Mouse (Mus musculus): ENCODE measurements around the gene Nf1. TPM values are rescaled to one million over a fixed set of nuclear protein-coding genes. Genes with fewer than 3 reads are reported as not detected.

Gene Nf1
- polyA plus RNA-seq, 1 experiment from 2014 or later: 4.9 TPM

GRCm38 (mm10) chr11:79459846-79460245 lies 120.4 kb downstream of the Nf1 start:
- no peak overlapping the region for H3K4me3 ChIP-seq (ENCODE audit: low read depth, low read length)
- no peaks in the 10 kb centered on the region for H3K9me3 ChIP-seq (ENCODE audit: control insufficient read depth, low read length)
- no peak overlapping the region for H3K4me2 ChIP-seq
- H3K9ac ChIP-seq (ENCODE audit: low read depth, low read length): no peak overlapping the region
- no peaks in the 10 kb centered on the region for H3K27me3 ChIP-seq (replicated peaks; ENCODE audit: control insufficient read depth, insufficient read depth, low read length)
- no peak overlapping the region for H3K27ac ChIP-seq (ENCODE audit: low read depth, low read length)
- H3K36me3 ChIP-seq (ENCODE audit: control insufficient read depth, insufficient read depth, low read length): peaks cover 11% of the 10 kb centered on the region; the same call in 1 of the 2 replicates
- H3K4me1 ChIP-seq (replicated peaks; ENCODE audit: control insufficient read depth, insufficient read depth, low read length): no peaks in the 10 kb centered on the region
- DNase-seq (ENCODE audit: low spot score) (no peak), ATAC-seq (replicated peaks; ENCODE audit: low FRiP score) (no peak)
- 91% methylated on average over 4 of the region's 4 CpGs for WGBS

GRCm38 (mm10) chr11:79460756-79461450 lies 121.4 kb downstream of the Nf1 start:
- Histone ChIP-seq H3K9me3 (ENCODE audit: control insufficient read depth, low read length) (no peaks in the 10 kb centered on the region), H3K4me3 (ENCODE audit: low read depth, low read length) (no peak overlapping the region), H3K4me1 (replicated peaks; ENCODE audit: control insufficient read depth, insufficient read depth, low read length) (no peaks in the 10 kb centered on the region), H3K36me3 (ENCODE audit: control insufficient read depth, insufficient read depth, low read length) (peaks cover 11% of the 10 kb centered on the region; the same call in 1 of the 2 replicates), H3K9ac (ENCODE audit: low read depth, low read length) (no peak overlapping the region), H3K4me2 (no peak overlapping the region), H3K27ac (ENCODE audit: low read depth, low read length) (no peak overlapping the region), H3K27me3 (replicated peaks; ENCODE audit: control insufficient read depth, insufficient read depth, low read length) (no peaks in the 10 kb centered on the region)
- no peak for DNase-seq (ENCODE audit: low spot score)
- 85% methylated on average over 3 of the region's 3 CpGs for WGBS
- no peak for ATAC-seq (replicated peaks; ENCODE audit: low FRiP score)

DNA sequence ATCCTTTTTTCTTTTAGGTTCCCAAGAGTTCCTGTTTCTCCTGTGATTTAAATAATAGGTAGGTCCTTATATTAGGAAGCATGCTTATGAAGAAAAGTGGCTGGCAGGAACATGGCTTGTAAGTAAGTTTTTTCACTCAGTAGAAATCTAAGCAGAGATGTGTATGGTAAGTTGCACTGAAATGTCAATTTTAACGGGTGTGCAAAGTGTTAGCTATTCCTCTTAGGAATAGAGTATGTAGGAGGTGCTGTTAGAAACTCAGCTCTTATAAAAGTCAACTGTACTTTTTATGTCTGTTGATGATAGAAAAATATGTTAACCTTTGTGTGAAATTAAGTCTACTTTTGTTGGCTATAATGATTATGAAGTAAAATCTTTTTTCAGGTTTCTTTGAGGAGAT lies 128.6 kb downstream of the Nf1 start:
- H3K9ac ChIP-seq (ENCODE audit: low read depth, low read length): no peak overlapping the region
- peaks cover 3% of the 10 kb centered on the region; the same call in 1 of the 2 replicates for H3K36me3 ChIP-seq (ENCODE audit: control insufficient read depth, insufficient read depth, low read length)
- no peaks in the 10 kb centered on the region for H3K4me1 ChIP-seq (replicated peaks; ENCODE audit: control insufficient read depth, insufficient read depth, low read length)
- no peak overlapping the region for H3K4me3 ChIP-seq (ENCODE audit: low read depth, low read length)
- no peaks in the 10 kb centered on the region for H3K27me3 ChIP-seq (replicated peaks; ENCODE audit: control insufficient read depth, insufficient read depth, low read length)
- H3K9me3 ChIP-seq (ENCODE audit: control insufficient read depth, low read length): no peaks in the 10 kb centered on the region
- no peak overlapping the region for H3K4me2 ChIP-seq
- no peak for DNase-seq (ENCODE audit: low spot score)
- H3K27ac ChIP-seq (ENCODE audit: low read depth, low read length): no peak overlapping the region
- 86% methylated on average over 1 of the region's 1 CpGs for WGBS
- ATAC-seq (replicated peaks; ENCODE audit: low FRiP score): no peak

GRCm38 (mm10) chr11:79483392-79483791 lies 143.9 kb downstream of the Nf1 start:
- no peak for DNase-seq (ENCODE audit: low spot score)
- Histone ChIP-seq H3K4me1 (replicated peaks; ENCODE audit: control insufficient read depth, insufficient read depth, low read length) (no peaks in the 10 kb centered on the region), H3K9ac (ENCODE audit: low read depth, low read length) (no peak overlapping the region), H3K36me3 (ENCODE audit: control insufficient read depth, insufficient read depth, low read length) (peaks cover 6% of the 10 kb centered on the region; the same call in 1 of the 2 replicates), H3K4me2 (no peak overlapping the region), H3K27ac (ENCODE audit: low read depth, low read length) (no peak overlapping the region), H3K9me3 (ENCODE audit: control insufficient read depth, low read length) (no peaks in the 10 kb centered on the region), H3K27me3 (replicated peaks; ENCODE audit: control insufficient read depth, insufficient read depth, low read length) (no peaks in the 10 kb centered on the region), H3K4me3 (ENCODE audit: low read depth, low read length) (no peak overlapping the region)
- ATAC-seq (replicated peaks; ENCODE audit: low FRiP score): no peak
- 91% methylated on average over 6 of the region's 6 CpGs for WGBS

DNA sequence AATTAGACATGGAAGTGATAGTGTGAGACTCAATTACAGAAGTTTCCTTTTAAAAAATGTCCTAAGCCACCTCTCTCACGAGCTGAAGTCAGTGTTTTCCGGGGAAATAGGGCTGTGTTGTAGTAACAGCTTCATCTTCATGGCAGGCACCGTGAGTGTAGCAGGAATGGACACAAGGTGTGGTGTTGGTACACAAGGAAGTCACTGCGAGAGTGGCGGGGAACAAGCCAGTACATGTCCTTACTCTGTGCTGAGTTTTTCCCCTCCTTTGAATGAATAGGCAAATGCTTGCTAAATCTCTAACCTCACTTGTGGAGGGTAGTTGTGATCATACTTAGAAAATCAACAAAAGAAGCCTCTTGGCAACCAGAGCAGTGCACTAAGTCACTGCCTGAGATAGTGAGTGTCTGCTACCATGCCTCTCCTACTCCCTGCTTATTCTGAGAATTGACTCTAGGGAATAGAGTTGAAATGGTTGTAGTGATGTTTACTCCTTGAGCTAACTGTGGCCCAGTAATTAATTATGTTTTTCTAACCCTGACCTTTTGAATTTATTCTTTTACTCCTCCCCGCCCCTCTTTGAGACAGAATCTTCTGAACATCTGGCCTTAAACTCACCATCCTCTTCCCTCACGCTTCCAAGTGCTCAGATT lies 144.5 kb downstream of the Nf1 start:
- Histone ChIP-seq H3K4me1 (replicated peaks; ENCODE audit: control insufficient read depth, insufficient read depth, low read length) (no peaks in the 10 kb centered on the region), H3K4me3 (ENCODE audit: low read depth, low read length) (no peak overlapping the region), H3K9me3 (ENCODE audit: control insufficient read depth, low read length) (no peaks in the 10 kb centered on the region), H3K4me2 (no peak overlapping the region), H3K9ac (ENCODE audit: low read depth, low read length) (no peak overlapping the region), H3K36me3 (ENCODE audit: control insufficient read depth, insufficient read depth, low read length) (peaks cover 6% of the 10 kb centered on the region; the same call in 1 of the 2 replicates), H3K27ac (ENCODE audit: low read depth, low read length) (no peak overlapping the region), H3K27me3 (replicated peaks; ENCODE audit: control insufficient read depth, insufficient read depth, low read length) (no peaks in the 10 kb centered on the region)
- DNase-seq (ENCODE audit: low spot score) (no peak), ATAC-seq (replicated peaks; ENCODE audit: low FRiP score) (no peak)
- 81% methylated on average over 7 of the region's 7 CpGs for WGBS

GRCm38 (mm10) chr11:79484721-79485120 lies 145.2 kb downstream of the Nf1 start:
- no peak for DNase-seq (ENCODE audit: low spot score)
- Histone ChIP-seq H3K9me3 (ENCODE audit: control insufficient read depth, low read length) (no peaks in the 10 kb centered on the region), H3K4me3 (ENCODE audit: low read depth, low read length) (no peak overlapping the region), H3K27me3 (replicated peaks; ENCODE audit: control insufficient read depth, insufficient read depth, low read length) (no peaks in the 10 kb centered on the region), H3K4me1 (replicated peaks; ENCODE audit: control insufficient read depth, insufficient read depth, low read length) (no peaks in the 10 kb centered on the region), H3K9ac (ENCODE audit: low read depth, low read length) (no peak overlapping the region), H3K4me2 (no peak overlapping the region), H3K36me3 (ENCODE audit: control insufficient read depth, insufficient read depth, low read length) (peaks cover 6% of the 10 kb centered on the region; the same call in 1 of the 2 replicates), H3K27ac (ENCODE audit: low read depth, low read length) (no peak overlapping the region)
- ATAC-seq (replicated peaks; ENCODE audit: low FRiP score): no peak

DNA sequence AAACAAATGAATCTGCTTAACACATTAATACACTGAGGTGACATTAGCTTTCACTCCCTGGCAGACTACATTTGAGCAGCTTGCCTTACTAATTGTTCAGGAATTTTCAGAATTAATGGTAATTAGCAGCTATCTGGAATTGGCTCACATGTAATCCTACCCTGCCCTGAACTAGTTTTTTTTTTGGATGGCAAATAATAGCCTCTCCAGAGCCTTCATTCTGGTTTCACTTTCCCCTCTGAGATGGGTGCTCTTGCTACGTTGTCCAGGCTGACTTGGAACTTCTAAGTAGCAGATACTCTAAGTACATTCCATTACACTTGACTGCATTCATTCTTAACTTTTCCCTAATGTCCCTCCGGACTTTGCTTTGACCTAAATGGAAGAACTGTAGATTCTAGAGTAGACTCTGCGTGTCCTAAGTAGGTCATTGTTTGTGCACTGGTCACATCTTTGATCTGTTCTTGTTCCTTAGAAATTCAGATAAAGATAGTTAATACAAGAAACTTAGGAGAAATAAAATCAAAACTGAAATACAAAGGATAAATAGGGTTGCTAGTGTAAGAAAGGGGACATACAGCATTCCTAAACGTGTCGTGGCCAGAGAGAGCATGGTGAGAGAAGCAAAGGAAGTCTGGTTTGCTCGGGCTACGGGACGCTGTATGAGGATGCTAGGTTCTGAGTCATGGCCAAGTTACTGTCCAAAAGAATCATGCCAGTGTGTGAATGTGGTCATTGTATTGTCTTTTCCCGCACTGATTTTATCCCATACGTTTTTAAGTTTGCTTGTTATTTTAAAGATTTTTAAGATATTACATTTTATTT lies 155.7 kb downstream of the Nf1 start:
- 83% methylated on average over 10 of the region's 10 CpGs for WGBS
- H3K9ac ChIP-seq (ENCODE audit: low read depth, low read length): no peak overlapping the region
- no peak overlapping the region for H3K27ac ChIP-seq (ENCODE audit: low read depth, low read length)
- no peak overlapping the region for H3K4me3 ChIP-seq (ENCODE audit: low read depth, low read length)
- H3K4me2 ChIP-seq: no peak overlapping the region
- H3K36me3 ChIP-seq (ENCODE audit: control insufficient read depth, insufficient read depth, low read length): no peaks in the 10 kb centered on the region
- no peak for ATAC-seq (replicated peaks; ENCODE audit: low FRiP score)
- no peak for DNase-seq (ENCODE audit: low spot score)
- no peaks in the 10 kb centered on the region for H3K9me3 ChIP-seq (ENCODE audit: control insufficient read depth, low read length)
- no peaks in the 10 kb centered on the region for H3K27me3 ChIP-seq (replicated peaks; ENCODE audit: control insufficient read depth, insufficient read depth, low read length)
- H3K4me1 ChIP-seq (replicated peaks; ENCODE audit: control insufficient read depth, insufficient read depth, low read length): no peaks in the 10 kb centered on the region

DNA sequence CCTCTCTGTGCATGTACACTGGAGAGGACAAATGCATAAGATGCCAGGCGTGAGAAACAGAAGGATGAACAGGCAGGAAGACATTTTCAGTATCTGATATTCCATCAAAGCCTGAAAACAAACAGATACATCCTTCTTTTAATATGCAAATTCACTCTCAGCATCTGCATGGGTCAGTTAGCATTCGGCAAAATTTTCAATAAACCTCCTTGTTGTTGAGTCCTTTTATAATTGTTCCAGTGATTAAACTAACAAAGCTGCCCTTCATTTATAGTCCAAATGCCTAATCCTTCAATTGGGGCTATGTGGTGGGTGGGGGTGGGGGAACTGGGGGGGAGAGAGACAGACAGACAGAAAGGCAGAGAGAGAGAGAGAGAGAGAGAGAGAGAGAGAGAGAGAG lies 163.4 kb downstream of the Nf1 start:
- no peak overlapping the region for H3K9ac ChIP-seq (ENCODE audit: low read depth, low read length)
- WGBS: 81% methylated on average over 2 of the region's 2 CpGs
- ATAC-seq (replicated peaks; ENCODE audit: low FRiP score): no peak
- no peak overlapping the region for H3K4me3 ChIP-seq (ENCODE audit: low read depth, low read length)
- no peak overlapping the region for H3K27ac ChIP-seq (ENCODE audit: low read depth, low read length)
- no peaks in the 10 kb centered on the region for H3K36me3 ChIP-seq (ENCODE audit: control insufficient read depth, insufficient read depth, low read length)
- no peak overlapping the region for H3K4me2 ChIP-seq
- no peaks in the 10 kb centered on the region for H3K27me3 ChIP-seq (replicated peaks; ENCODE audit: control insufficient read depth, insufficient read depth, low read length)
- peaks cover 3% of the 10 kb centered on the region; the same call in 1 of the 2 replicates for H3K4me1 ChIP-seq (replicated peaks; ENCODE audit: control insufficient read depth, insufficient read depth, low read length)
- no peaks in the 10 kb centered on the region for H3K9me3 ChIP-seq (ENCODE audit: control insufficient read depth, low read length)
- no peak for DNase-seq (ENCODE audit: low spot score)
